Mouse (Mus musculus) MEL (cell line): Measurements from ENCODE around the gene Ccdc33. TPM values are rescaled to one million over a fixed set of nuclear protein-coding genes. Genes with fewer than 3 reads are reported as not detected.

ENCODE experiments used
- DNase-seq: peaks from one replicate; pipeline ENCODE4 v3.0.0; 2011; ENCODE audit warnings: low read depth, low spot score
- H3K27ac ChIP-seq: 2 replicates; pipeline ENCODE4 v1.5.1; 2012; ENCODE audit warnings: low read depth, mild to moderate bottlenecking, control low read depth, low read length, moderate library complexity; ENCODE audit not compliant: control insufficient read depth
- H3K27me3 ChIP-seq, 2 experiments: fragments of 150-350 bp in 1 of 2; sonication (generic) in 1 of 2; 2 replicates each; pipeline ENCODE4 v1.6.1; 2012; ENCODE audit warnings: low read length in 2 of 2, mild to moderate bottlenecking in 2 of 2, improper control_type of control experiment in 1 of 2, moderate library complexity in 1 of 2; ENCODE audit not compliant: insufficient read depth in 2 of 2, control insufficient read depth in 1 of 2
- H3K36me3 ChIP-seq, 2 experiments: 2 replicates each; pipeline ENCODE4 v1.6.1; 2012 to 2014; ENCODE audit warnings: low read length in 2 of 2, improper control_type of control experiment in 1 of 2, inconsistent platforms in 1 of 2, mild to moderate bottlenecking in 1 of 2; ENCODE audit not compliant: insufficient read depth in 2 of 2, control insufficient read depth in 1 of 2
- H3K4me1 ChIP-seq, 2 experiments: fragments of 150-350 bp in 1 of 2; sonication (generic) in 1 of 2; 2 replicates each; pipeline ENCODE4 v1.6.1; 2012; ENCODE audit warnings: low read length in 2 of 2, improper control_type of control experiment in 1 of 2, mild to moderate bottlenecking in 1 of 2; ENCODE audit not compliant: insufficient read depth in 2 of 2, control insufficient read depth in 1 of 2
- H3K4me3 ChIP-seq, 2 experiments: fragments of 150-350 bp in 1 of 2; sonication (generic) in 1 of 2; 2 replicates each; pipeline ENCODE4 v1.5.1; 2012; ENCODE audit warnings: low read depth in 2 of 2, low read length in 2 of 2, mild to moderate bottlenecking in 2 of 2, moderate library complexity in 2 of 2, control low read depth in 1 of 2, improper control_type of control experiment in 1 of 2; ENCODE audit not compliant: control insufficient read depth in 1 of 2, insufficient read depth in 1 of 2
- H3K79me2 ChIP-seq: 2 replicates; pipeline ENCODE4 v1.6.1; 2012; ENCODE audit warnings: mild to moderate bottlenecking, low read length, moderate library complexity; ENCODE audit not compliant: control insufficient read depth, poor library complexity, insufficient read depth
- H3K9ac ChIP-seq: 2 replicates; pipeline ENCODE4 v1.6.1; 2012; ENCODE audit warnings: low read depth, mild to moderate bottlenecking, control low read depth, low read length, moderate library complexity; ENCODE audit not compliant: control insufficient read depth, poor library complexity, severe bottlenecking
- H3K9me3 ChIP-seq: fragments of 150-350 bp; sonication (generic); replicated peaks from 2 replicates; pipeline ENCODE4 v1.6.1; 2012; ENCODE audit warnings: mild to moderate bottlenecking, low read length, improper control_type of control experiment, moderate library complexity; ENCODE audit not compliant: insufficient read depth
- BHLHE40 ChIP-seq: IDR thresholded peaks from 2 replicates; pipeline ENCODE4 v1.6.1; 2012; ENCODE audit warnings: low read depth, mild to moderate bottlenecking, inconsistent platforms, low read length, improper control_type of control experiment, borderline replicate concordance
- CHD1 ChIP-seq: IDR thresholded peaks from 2 replicates; pipeline ENCODE4 v1.6.1; 2012; ENCODE audit warnings: low read depth, mild to moderate bottlenecking, inconsistent platforms, low read length, improper control_type of control experiment
- CHD2 ChIP-seq: IDR thresholded peaks from 2 replicates; pipeline ENCODE4 v1.6.1; 2011; ENCODE audit warnings: low read length, improper control_type of control experiment
- CTCF ChIP-seq, 3 experiments: IDR thresholded peaks in 2 of 3; conservative IDR thresholded peaks in 1 of 3; 2 replicates each; pipeline ENCODE4 v1.5.1; 2011 to 2012; ENCODE audit warnings: low read length in 3 of 3, low read depth in 2 of 3, mild to moderate bottlenecking in 2 of 3, improper control_type of control experiment in 1 of 3, inconsistent platforms in 1 of 3, mixed read lengths in 1 of 3, moderate library complexity in 1 of 3; ENCODE audit not compliant: control insufficient read depth in 1 of 3, insufficient read depth in 1 of 3, poor library complexity in 1 of 3, severe bottlenecking in 1 of 3
- E2F4 ChIP-seq: IDR thresholded peaks from 2 replicates; pipeline ENCODE4 v1.6.1; 2011; ENCODE audit warnings: low read depth, low read length, improper control_type of control experiment, borderline replicate concordance
- ELF1 ChIP-seq: IDR thresholded peaks from 2 replicates; pipeline ENCODE4 v1.6.1; 2014; ENCODE audit warnings: low read depth, mild to moderate bottlenecking, inconsistent platforms, low read length, improper control_type of control experiment, moderate library complexity
- JUND ChIP-seq: IDR thresholded peaks from 2 replicates; pipeline ENCODE4 v1.6.1; 2011; ENCODE audit warnings: low read depth, mild to moderate bottlenecking, improper control_type of control experiment, low read length
- KAT2A ChIP-seq: conservative IDR thresholded peaks from 2 replicates; pipeline ENCODE4 v1.6.1; 2012; ENCODE audit warnings: low read depth, low read length, improper control_type of control experiment, inconsistent platforms
- MAFK ChIP-seq: IDR thresholded peaks from 2 replicates; pipeline ENCODE4 v1.6.1; 2011; ENCODE audit warnings: low read depth, mild to moderate bottlenecking, low read length, improper control_type of control experiment, borderline replicate concordance
- MAX ChIP-seq: IDR thresholded peaks from 2 replicates; pipeline ENCODE4 v1.6.1; 2011; ENCODE audit warnings: low read length, improper control_type of control experiment
- MEF2A ChIP-seq: IDR thresholded peaks from 2 replicates; pipeline ENCODE4 v1.6.1; 2014; ENCODE audit warnings: low read depth, mild to moderate bottlenecking, inconsistent platforms, low read length, improper control_type of control experiment; ENCODE audit not compliant: poor library complexity, insufficient replicate concordance, severe bottlenecking; ENCODE audit errors: extremely low read depth
- MXI1 ChIP-seq: IDR thresholded peaks from 2 replicates; pipeline ENCODE4 v1.6.1; 2011; ENCODE audit warnings: mild to moderate bottlenecking, low read depth, low read length, improper control_type of control experiment
- NELFE ChIP-seq: IDR thresholded peaks from 2 replicates; pipeline ENCODE4 v1.6.1; 2011; ENCODE audit warnings: low read depth, low read length, improper control_type of control experiment
- POLR2AphosphoS2 ChIP-seq: IDR thresholded peaks from 2 replicates; pipeline ENCODE4 v1.6.1; 2011; ENCODE audit warnings: low read length, improper control_type of control experiment
- POLR2AphosphoS5 ChIP-seq: IDR thresholded peaks from 2 replicates; pipeline ENCODE4 v1.6.1; 2012; ENCODE audit warnings: low read depth, borderline replicate concordance, mild to moderate bottlenecking, inconsistent platforms, low read length, moderate library complexity, mixed read lengths
- RCOR1 ChIP-seq: IDR thresholded peaks from 2 replicates; pipeline ENCODE4 v1.6.1; 2012; ENCODE audit warnings: low read depth, mild to moderate bottlenecking, inconsistent platforms, low read length, improper control_type of control experiment
- SIN3A ChIP-seq: IDR thresholded peaks from 2 replicates; pipeline ENCODE4 v1.6.1; 2012; ENCODE audit warnings: low read length, improper control_type of control experiment, inconsistent platforms
- TBP ChIP-seq: IDR thresholded peaks from 2 replicates; pipeline ENCODE4 v1.8.0; 2011; ENCODE audit warnings: low read depth, low read length, improper control_type of control experiment
- USF1 ChIP-seq: IDR thresholded peaks from 2 replicates; pipeline ENCODE4 v1.6.1; 2014; ENCODE audit warnings: low read depth, mild to moderate bottlenecking, inconsistent platforms, low read length, improper control_type of control experiment, moderate library complexity
- USF2 ChIP-seq, 2 experiments: IDR thresholded peaks; 2 replicates each; pipeline ENCODE4 v1.6.1; 2011 to 2012; ENCODE audit warnings: improper control_type of control experiment in 2 of 2, low read length in 2 of 2, borderline replicate concordance in 1 of 2, inconsistent platforms in 1 of 2, low read depth in 1 of 2, mild to moderate bottlenecking in 1 of 2; ENCODE audit not compliant: insufficient read depth in 1 of 2
- ZKSCAN1 ChIP-seq: IDR thresholded peaks from 2 replicates; pipeline ENCODE4 v1.6.1; 2012; ENCODE audit warnings: low read depth, mild to moderate bottlenecking, inconsistent platforms, low read length, improper control_type of control experiment, moderate library complexity
- ZMIZ1 ChIP-seq: IDR thresholded peaks from 2 replicates; pipeline ENCODE4 v1.6.1; 2012; ENCODE audit warnings: low read depth, mild to moderate bottlenecking, inconsistent platforms, low read length, improper control_type of control experiment, moderate library complexity
- ZNF384 ChIP-seq: IDR thresholded peaks from 2 replicates; pipeline ENCODE4 v1.6.1; 2012; ENCODE audit warnings: low read depth, mild to moderate bottlenecking, inconsistent platforms, low read length, improper control_type of control experiment
- polyA plus RNA-seq, 2 experiments: library from polyadenylated mRNA; stranded (reverse) in 1 of 2; unstranded in 1 of 2; fragments of >175 nt in 1 of 2; fragments of >200 nt in 1 of 2; gene quantifications; 2 replicates each; pipeline versions ENCODE4 v1.2.1 to v1.2.4; 2012; ENCODE audit warnings: low replicate concordance in 2 of 2, low read depth in 1 of 2; ENCODE audit not compliant: insufficient read length in 2 of 2, insufficient read depth in 1 of 2, missing spikeins in 1 of 2
- total RNA-seq: library from RNA; depleted of rRNA; stranded (reverse); fragments of 300-350 nt; gene quantifications from 2 replicates; pipeline ENCODE4 v1.2.3, GENCODE M21; 2012

The Ccdc33 gene
- total and polyA plus RNA-seq, 3 experiments = not detected

DNA sequence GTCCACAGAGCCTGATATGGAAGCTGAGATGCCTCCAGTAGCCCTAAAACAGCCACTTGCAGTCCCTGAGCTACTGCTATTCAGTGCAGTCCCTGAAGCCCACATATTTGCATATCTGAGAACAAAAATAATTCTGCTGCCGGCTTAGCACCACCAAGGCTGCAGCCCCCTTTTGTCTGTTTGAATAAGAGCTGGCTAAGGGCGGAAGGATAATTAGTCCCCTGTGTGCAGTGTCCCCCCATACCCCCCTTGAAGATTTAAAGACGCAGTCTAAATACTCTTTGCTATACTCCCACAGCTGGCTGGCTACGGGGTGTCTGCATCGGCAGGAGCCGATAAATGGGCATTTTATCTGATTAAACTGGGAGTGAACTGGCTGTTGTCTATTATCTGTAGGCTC is 70.0 kb downstream of the Ccdc33 start:
- no peak overlapping the region for H3K4me3 ChIP-seq
- no peak for TF ChIP-seq MAFK
- TF ChIP-seq TBP = no peak
- TF ChIP-seq USF1 = no peak
- no peak for TF ChIP-seq MEF2A
- no peak for TF ChIP-seq CHD2
- TF ChIP-seq KAT2A = no peak
- TF ChIP-seq USF2 (IDR thresholded peaks at IDR 0.05; ENCODE audit: borderline replicate concordance in 1 of 2, insufficient read depth in 1 of 2, low read depth in 1 of 2, low read length in 2 of 2) = no peak
- no peak for TF ChIP-seq JUND
- TF ChIP-seq E2F4 = no peak
- TF ChIP-seq POLR2AphosphoS2 = no peak
- no peak for TF ChIP-seq BHLHE40
- TF ChIP-seq ELF1 = no peak
- no peak for TF ChIP-seq ZMIZ1
- TF ChIP-seq, all 39 proteins: peak for 0
- Histone ChIP-seq H3K79me2 (no peaks in the 10 kb centered on the region), H3K36me3 (no peaks in the 10 kb centered on the region), H3K9ac (no peak overlapping the region), H3K27ac (no peak overlapping the region), H3K4me1 (no peaks in the 10 kb centered on the region), H3K9me3 (no peaks in the 10 kb centered on the region), H3K27me3 (peaks cover 0 to 16% of the 10 kb centered on the region in 2 experiments)
- DNase-seq = no peak

DNA sequence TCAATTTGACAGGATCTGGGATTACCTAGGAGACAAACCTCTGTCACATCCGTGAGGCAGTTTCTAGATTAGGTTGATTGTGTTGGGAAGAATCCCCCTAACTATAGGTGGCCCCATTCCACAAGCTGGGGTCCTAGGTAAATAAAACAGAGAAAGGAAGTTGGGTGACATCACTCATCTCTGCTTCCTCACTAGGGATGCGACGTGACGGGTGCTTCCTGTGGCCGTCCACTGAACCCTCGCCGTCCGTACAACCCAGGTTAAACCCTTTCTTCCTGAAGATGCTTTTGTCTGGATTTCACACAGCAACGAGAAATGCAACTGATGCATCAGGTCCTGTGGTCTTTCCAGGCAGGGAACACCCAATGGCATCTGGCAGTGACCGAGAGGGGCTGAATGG is 71.6 kb downstream of the Ccdc33 start:
- no peaks in the 10 kb centered on the region for H3K36me3 ChIP-seq
- no peak overlapping the region for H3K27ac ChIP-seq
- H3K4me1 ChIP-seq = no peaks in the 10 kb centered on the region
- peaks cover 0 to 16% of the 10 kb centered on the region in 2 experiments for H3K27me3 ChIP-seq
- H3K9me3 ChIP-seq = no peaks in the 10 kb centered on the region
- no peak for DNase-seq
- TF ChIP-seq MAX (no peak), ZKSCAN1 (no peak), MXI1 (no peak), TBP (no peak), SIN3A (no peak), RCOR1 (no peak), ZNF384 (no peak), CTCF (IDR thresholded peaks at IDR 0.05 in 2 of 3, conservative IDR thresholded peaks at IDR 0.05 in 1 of 3; ENCODE audit: control insufficient read depth in 1 of 3, insufficient read depth in 1 of 3, low read depth in 2 of 3, low read length in 3 of 3, poor library complexity in 1 of 3, severe bottlenecking in 1 of 3) (no peak), USF1 (no peak), KAT2A (no peak), POLR2AphosphoS5 (no peak), BHLHE40 (no peak), CHD1 (no peak), NELFE (no peak), MAFK (no peak), ELF1 (no peak)
- no peak overlapping the region for H3K4me3 ChIP-seq
- H3K79me2 ChIP-seq = no peaks in the 10 kb centered on the region
- no peak overlapping the region for H3K9ac ChIP-seq
